ENCODE assay signal across 8 mouse cellular contexts in the genomic region with DNA sequence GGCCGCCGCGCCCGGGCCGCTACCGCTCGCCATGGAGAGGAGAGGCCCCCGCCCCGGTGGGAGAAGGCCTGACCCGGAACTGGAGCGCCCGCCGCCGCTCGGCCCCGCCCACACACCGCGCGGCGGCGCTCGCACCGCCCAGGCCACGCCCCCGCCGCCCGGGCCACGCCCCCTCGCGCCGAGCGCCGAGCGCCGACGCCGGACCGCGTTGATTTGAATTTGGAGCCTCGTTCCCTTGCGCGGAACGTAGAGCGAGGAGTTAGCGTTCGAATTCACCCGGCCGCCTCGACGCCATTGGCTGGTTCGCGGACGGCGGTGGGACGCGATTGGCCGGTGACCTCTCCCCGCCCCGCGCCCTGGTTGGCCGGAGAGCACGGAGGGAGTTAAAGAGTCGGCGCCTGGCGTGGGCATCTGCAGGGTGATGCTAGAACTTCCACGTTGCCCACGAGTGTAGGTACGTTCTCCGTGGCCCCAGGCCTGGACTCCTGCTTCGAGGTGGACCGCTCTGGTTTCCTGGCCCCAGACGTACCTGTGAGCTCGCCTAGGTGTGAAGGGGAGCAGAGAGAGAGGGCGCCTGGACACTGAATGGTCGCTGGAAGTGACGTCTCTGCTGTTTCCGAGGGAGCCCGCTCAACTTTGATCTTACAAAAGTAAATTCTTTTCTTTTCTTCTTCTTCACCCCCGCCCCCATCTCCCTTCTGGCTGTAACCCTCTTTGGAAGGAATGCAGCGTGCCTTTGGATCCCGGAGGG. TPM values are rescaled to one million over a fixed set of nuclear protein-coding genes. Genes with fewer than 3 reads are reported as not detected.
DNase-seq lines count a peak whose midpoint lies in the region; ATAC-seq lines count a peak whose summit lies in the region.

TSS of gene Mzt1 (minus strand) at position 104 of the 751 bp plus-strand sequence.
TSS of gene Bora (plus strand) at position 192 of the 751 bp plus-strand sequence.

- peak within 1 kb of the TSS; percentile 78 for H3K27ac ChIP-seq in forebrain, embryonic 11.5 days (ENCODE audit: low read depth, low read length)
- H3K27ac ChIP-seq in heart, embryonic 16.5 days (ENCODE audit: low read length) = peak within 1 kb of the TSS; percentile 94
- H3K27ac ChIP-seq in liver, embryonic 15.5 days (replicated peaks) = peak within 1 kb of the TSS; percentile 94
- H3K27ac ChIP-seq in neural tube, embryonic 12.5 days = peak within 1 kb of the TSS; percentile 70; the same call in 1 of the 2 replicates

- H3K4me1 ChIP-seq in forebrain, embryonic 11.5 days (replicated peaks; ENCODE audit: control insufficient read depth, insufficient read depth, low read length) = peaks cover 4% of the 10 kb centered on the region; the same call in 1 of the 2 replicates
- peaks cover 31% of the 10 kb centered on the region for H3K4me1 ChIP-seq in heart, embryonic 16.5 days (ENCODE audit: control insufficient read depth, insufficient read depth, low read length)
- peaks cover 43% of the 10 kb centered on the region for H3K4me1 ChIP-seq in liver, embryonic 15.5 days (replicated peaks)
- H3K4me1 ChIP-seq in neural tube, embryonic 12.5 days = peaks cover 17% of the 10 kb centered on the region

- DNase-seq in CD8-positive naive resting alpha-beta T cell, adult 2 months (ENCODE audit: low read depth in 2 of 2, low spot score in 2 of 2) = peak; percentile 88
- DNase-seq in c-Kit-positive CD71-negative TER-119-negative erythroid progenitor cells, embryonic 14.5 days (ENCODE audit: low read depth) = peak; percentile 85
- DNase-seq in forebrain, embryonic 11.5 days (ENCODE audit: low spot score) = peak; percentile 97
- DNase-seq in kidney, postnatal 36 days = peak; percentile 95
- peak; percentile 82 for DNase-seq in telencephalon, adult 2 months (ENCODE audit: low read depth, low spot score)

- peak within 1 kb of the TSS; percentile 71 for H3K4me2 ChIP-seq in forebrain, embryonic 11.5 days (ENCODE audit: low read depth, low read length, severe bottlenecking)
- H3K4me2 ChIP-seq in heart, embryonic 16.5 days (ENCODE audit: low read depth, low read length) = peak within 1 kb of the TSS; percentile 88
- peak within 1 kb of the TSS; percentile 82 for H3K4me2 ChIP-seq in liver, embryonic 15.5 days
- peak within 1 kb of the TSS; percentile 64 for H3K4me2 ChIP-seq in neural tube, embryonic 12.5 days (replicated peaks)

- WGBS in forebrain, embryonic 11.5 days = under 1% methylated on average over 80 of the region's 81 CpGs
- 0% methylated on average over 74 of the region's 81 CpGs for WGBS in heart, embryonic 16.5 days
- under 1% methylated on average over 78 of the region's 81 CpGs for whole genome bisulfite sequencing in liver, embryonic 15.5 days (ENCODE audit: insufficient replicate concordance)
- under 1% methylated on average over 81 of the region's 81 CpGs for WGBS in neural tube, embryonic 12.5 days

- H3K27me3 ChIP-seq in forebrain, embryonic 11.5 days (ENCODE audit: control insufficient read depth, insufficient read depth, low read length) = no peaks in the 10 kb centered on the region
- H3K27me3 ChIP-seq in heart, embryonic 16.5 days (ENCODE audit: control insufficient read depth, insufficient read depth, low read length) = no peaks in the 10 kb centered on the region
- no peaks in the 10 kb centered on the region for H3K27me3 ChIP-seq in liver, embryonic 15.5 days
- no peaks in the 10 kb centered on the region for H3K27me3 ChIP-seq in neural tube, embryonic 12.5 days (replicated peaks)

- H3K9me3 ChIP-seq in forebrain, embryonic 11.5 days (ENCODE audit: control insufficient read depth, low read length) = no peaks in the 10 kb centered on the region
- H3K9me3 ChIP-seq in heart, embryonic 16.5 days (replicated peaks; ENCODE audit: control insufficient read depth, low read length) = no peaks in the 10 kb centered on the region
- H3K9me3 ChIP-seq in liver, embryonic 15.5 days (replicated peaks) = no peaks in the 10 kb centered on the region
- no peaks in the 10 kb centered on the region for H3K9me3 ChIP-seq in neural tube, embryonic 12.5 days

- H3K9ac ChIP-seq in forebrain, embryonic 11.5 days (ENCODE audit: low read length) = peak within 1 kb of the TSS; percentile 95
- H3K9ac ChIP-seq in heart, embryonic 16.5 days (ENCODE audit: low read length) = peak within 1 kb of the TSS; percentile 95
- H3K9ac ChIP-seq in liver, embryonic 15.5 days = peak within 1 kb of the TSS; percentile 86
- peak within 1 kb of the TSS; percentile 95 for H3K9ac ChIP-seq in neural tube, embryonic 12.5 days

- peak; percentile 96 for ATAC-seq in forebrain, embryonic 11.5 days (replicated peaks; ENCODE audit: low FRiP score)
- ATAC-seq in heart, embryonic 16.5 days (replicated peaks; ENCODE audit: extremely low read depth, insufficient read depth, low FRiP score) = peak; percentile 94
- peak; percentile 94 for ATAC-seq in liver, embryonic 15.5 days (ENCODE audit: insufficient read depth)
- ATAC-seq in neural tube, embryonic 12.5 days (ENCODE audit: low FRiP score, low read depth) = peak; percentile 95

- no peaks in the 10 kb centered on the region; the same call in 1 of the 2 replicates for H3K36me3 ChIP-seq in forebrain, embryonic 11.5 days (ENCODE audit: control insufficient read depth, insufficient read depth, low read length)
- H3K36me3 ChIP-seq in heart, embryonic 16.5 days (ENCODE audit: control insufficient read depth, insufficient read depth) = peaks cover 8% of the 10 kb centered on the region
- H3K36me3 ChIP-seq in liver, embryonic 15.5 days (replicated peaks) = peaks cover 20% of the 10 kb centered on the region
- peaks cover 2% of the 10 kb centered on the region; the same call in 1 of the 2 replicates for H3K36me3 ChIP-seq in neural tube, embryonic 12.5 days

- peak within 1 kb of the TSS; percentile 89 for H3K4me3 ChIP-seq in forebrain, embryonic 11.5 days (ENCODE audit: low read depth, low read length)
- peak within 1 kb of the TSS; percentile 98 for H3K4me3 ChIP-seq in heart, embryonic 16.5 days (ENCODE audit: low read length)
- peak within 1 kb of the TSS; percentile 73 for H3K4me3 ChIP-seq in liver, embryonic 15.5 days (replicated peaks)
- peak within 1 kb of the TSS; percentile 91 for H3K4me3 ChIP-seq in neural tube, embryonic 12.5 days

RNA-seq across cellular contexts. Expression of gene Mzt1, which starts in this region (rescaled TPM):
- 115 and 137 TPM in 2 replicates for polyA plus RNA-seq in forebrain, embryonic 11.5 days (2014; fragmentation: Nextera tagmentation; extraction: Ambion mirVana)
- polyA plus RNA-seq in heart, embryonic 16.5 days (2015; fragmentation: Nextera tagmentation; extraction: Ambion mirVana) = 75.0 and 97.7 TPM in 2 replicates
- polyA plus RNA-seq in liver, embryonic 15.5 days (2015; fragmentation: Nextera tagmentation; extraction: Ambion mirVana) = 46.6 and 51.6 TPM in 2 replicates
- polyA plus RNA-seq in neural tube, embryonic 12.5 days (2016; fragmentation: Nextera tagmentation; extraction: Ambion mirVana) = 124 and 128 TPM in 2 replicates

RNA-seq across cellular contexts. Expression of gene Bora, which starts in this region (rescaled TPM):
- polyA plus RNA-seq in forebrain, embryonic 11.5 days (2014; fragmentation: Nextera tagmentation; extraction: Ambion mirVana) = 84.5 and 87.8 TPM in 2 replicates
- 41.5 and 46.1 TPM in 2 replicates for polyA plus RNA-seq in heart, embryonic 16.5 days (2015; fragmentation: Nextera tagmentation; extraction: Ambion mirVana)
- 24.8 and 25.3 TPM in 2 replicates for polyA plus RNA-seq in liver, embryonic 15.5 days (2015; fragmentation: Nextera tagmentation; extraction: Ambion mirVana)
- 49.3 and 50.9 TPM in 2 replicates for polyA plus RNA-seq in neural tube, embryonic 12.5 days (2016; fragmentation: Nextera tagmentation; extraction: Ambion mirVana)

Comparison
In these comparisons a context has a peak if more than half of its experiments do, and no peak if none do; other contexts are left out.
1. Peak in every context shown above with its lines: DNase-seq, ATAC-seq, H3K4me3 ChIP-seq and H3K27ac ChIP-seq.